ENCODE assay signal across 9 mouse cellular contexts in the genomic region with DNA sequence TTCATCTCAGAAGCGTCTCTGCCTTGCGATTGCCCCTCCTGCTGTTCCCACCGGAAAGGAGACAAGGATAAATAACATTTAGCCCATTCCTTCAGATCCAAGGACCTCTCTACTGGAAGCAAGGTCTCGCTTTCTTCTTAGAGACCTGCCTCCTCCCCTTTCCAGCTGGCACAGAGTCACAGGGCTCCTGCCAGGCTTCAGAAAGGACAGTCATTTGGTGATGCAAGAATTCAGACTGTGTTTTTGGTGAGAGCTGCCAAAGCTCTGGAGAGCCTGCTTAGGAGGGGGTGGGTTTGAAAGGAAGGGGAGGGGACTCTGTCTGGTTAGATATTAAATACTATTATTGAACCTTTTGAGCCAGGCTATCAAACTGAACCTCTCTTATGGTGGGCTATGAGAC. TPM values are rescaled to one million over a fixed set of nuclear protein-coding genes. Genes with fewer than 3 reads are reported as not detected.
DNase-seq lines count a peak whose midpoint lies in the region; ATAC-seq and TF ChIP-seq lines count a peak whose summit lies in the region.
"Had no signal": no experiment of that assay in that cellular context is flagged by ENCODE, and none has a peak within 500 bp of the region (broad histone marks: within the 10 kb centered on the region; RNA-seq: fewer than 3 reads in every experiment).

No protein-coding gene starts in this region.

- H3K9me3 ChIP-seq in heart, embryonic 10.5 days = no peaks in the 10 kb centered on the region
- no peaks in the 10 kb centered on the region for H3K9me3 ChIP-seq in stomach, postnatal 0 days (ENCODE audit: control insufficient read depth, low read length)

- 0 out of 2 replicates have a peak overlapping the region, but pooled peaks have one; percentile 16 for H3K27ac ChIP-seq in heart, embryonic 10.5 days
- H3K27ac ChIP-seq in stomach, postnatal 0 days (replicated peaks) = peak overlapping the region; percentile 61

- no peaks in the 10 kb centered on the region for H3K36me3 ChIP-seq in heart, embryonic 10.5 days
- no peaks in the 10 kb centered on the region for H3K36me3 ChIP-seq in stomach, postnatal 0 days (ENCODE audit: control insufficient read depth, insufficient read depth, low read length)

- no peak overlapping the region for H3K4me3 ChIP-seq in heart, embryonic 10.5 days
- no peak overlapping the region for H3K4me3 ChIP-seq in stomach, postnatal 0 days (ENCODE audit: low read depth, low read length)
- H3K4me3 ChIP-seq: erythroblast, embryonic 14.5 days had no signal

- no peaks in the 10 kb centered on the region for H3K27me3 ChIP-seq in heart, embryonic 10.5 days (ENCODE audit: insufficient read depth, poor library complexity, severe bottlenecking)
- no peaks in the 10 kb centered on the region for H3K27me3 ChIP-seq in stomach, postnatal 0 days (ENCODE audit: control insufficient read depth, insufficient read depth, low read length)

- H3K4me1 ChIP-seq in heart, embryonic 10.5 days = peaks cover 14% of the 10 kb centered on the region
- H3K4me1 ChIP-seq in stomach, postnatal 0 days (replicated peaks; ENCODE audit: control insufficient read depth, insufficient read depth) = no peaks in the 10 kb centered on the region

- peak; percentile 60; the same call in 1 of the 2 replicates for ATAC-seq in stomach, postnatal 0 days (ENCODE audit: low FRiP score, low TSS enrichment)
- ATAC-seq in inflammation-experienced regulatory T-cells, adult 6 months = no peak

- TF ChIP-seq CTCF in stomach, postnatal 0 days (IDR thresholded peaks at IDR 0.05; ENCODE audit: low read depth) = no peak

- peak; percentile 41 for DNase-seq in layer of hippocampus, adult 11-12 months (ENCODE audit: low spot score)
- no peak for DNase-seq in layer of hippocampus, adult 9-10 months (ENCODE audit: low spot score)
- peak; percentile 3 for DNase-seq in cerebellum, adult 9-10 months
- DNase-seq in heart, embryonic 10.5 days (ENCODE audit: low spot score) = no peak
- DNase-seq in lung, adult 18-20 months = peak; percentile 70 to 79
- peak; percentile 25 for DNase-seq in stomach, postnatal 0 days (ENCODE audit: low spot score)
- no peak for DNase-seq in thymus, postnatal 25 days

- H3K9ac ChIP-seq in stomach, postnatal 0 days (ENCODE audit: low read length) = no peak overlapping the region

- H3K4me2 ChIP-seq in stomach, postnatal 0 days (replicated peaks; ENCODE audit: low read depth) = peak overlapping the region; percentile 2; the same call in 1 of the 2 replicates

- 52% methylated on average over 4 of the region's 4 CpGs for WGBS in heart, embryonic 10.5 days
- WGBS in stomach, postnatal 0 days = 29% methylated on average over 4 of the region's 4 CpGs

- TF ChIP-seq EP300 in stomach, postnatal 0 days (optimal IDR thresholded peaks at IDR 0.05) = no peak

RNA-seq across cellular contexts. Expression of gene Gm45716, which starts 45.1 kb away (rescaled TPM):
- 47.3 and 61.5 TPM in 2 replicates for polyA plus RNA-seq in heart, embryonic 10.5 days (2016; fragmentation: Nextera tagmentation; extraction: Ambion mirVana)
- 7.0 and 7.4 TPM in 2 replicates for polyA plus RNA-seq in stomach, postnatal 0 days (2015; fragmentation: Nextera tagmentation; extraction: Ambion mirVana)
- 1 to 10 TPM; 6.1 to 7.8 (median 7.5) TPM for polyA plus RNA-seq in inflammation-experienced regulatory T-cells, adult 6 months (2017; shearing (Covaris generic))

Comparison
In these comparisons a context has a peak if more than half of its experiments do, and no peak if none do; other contexts are left out.
1. DNase-seq: peak in layer of hippocampus, adult 11-12 months (single experiment), cerebellum, adult 9-10 months (single experiment), lung, adult 18-20 months (2 of 2) and stomach, postnatal 0 days (single experiment); none in layer of hippocampus, adult 9-10 months (single experiment), heart, embryonic 10.5 days (single experiment) and thymus, postnatal 25 days (single experiment).